Mouse (Mus musculus) thymus, postnatal 0 days (tissue): ENCODE measurements around the gene Vmn2r68. TPM values are rescaled to one million over a fixed set of nuclear protein-coding genes. Genes with fewer than 3 reads are reported as not detected.

ENCODE experiments used
- DNase-seq: peaks from one replicate; pipeline ENCODE4 v3.0.0-alpha.2; 2015; ENCODE audit warnings: low spot score
- polyA plus RNA-seq: library from polyadenylated mRNA; unstranded; fragments of >200 nt; fragmentation: Nextera tagmentation; extraction: Ambion mirVana; gene quantifications from 2 replicates; pipeline ENCODE4 v1.2.1, GENCODE M21; 2015

Vmn2r68 gene
- polyA plus RNA-seq: not detected in 2 replicates

DNA sequence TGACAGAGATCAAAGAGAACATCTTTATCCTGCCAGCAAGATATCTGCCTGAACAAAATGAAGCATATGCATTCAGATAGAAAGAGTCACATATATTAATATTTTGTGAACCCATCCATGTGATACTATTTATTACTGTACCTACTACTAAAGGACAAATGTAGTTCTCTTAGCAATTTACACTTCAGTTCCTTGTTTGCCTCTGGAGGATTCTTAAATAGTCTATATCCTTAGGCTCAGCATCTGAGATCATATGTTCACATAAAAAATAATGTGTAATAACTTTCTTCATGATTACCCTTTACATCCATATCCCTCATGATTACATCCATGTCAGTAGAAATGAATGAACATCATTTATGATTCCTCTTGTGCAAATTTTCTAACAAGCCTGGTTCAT lies at the start of gene Vmn2r68:
Vmn2r68 (minus strand) TSS at position 101 of the 400 bp plus-strand sequence.
- no peak for DNase-seq

Other genes starting within 250 kb of the Vmn2r68 start
- not detected in 2 replicates for gene Vmn2r66, start 225.5 kb downstream of the Vmn2r68 start, polyA plus RNA-seq
- not detected in 2 replicates for gene Vmn2r67, start 81.8 kb downstream of the Vmn2r68 start, polyA plus RNA-seq
- not detected in 2 replicates for gene Vmn2r69, start 178.1 kb upstream of the Vmn2r68 start, polyA plus RNA-seq